Mouse (Mus musculus) embryonic facial prominence, embryonic 15.5 days (tissue): ENCODE measurements around the gene Stab2. TPM values are rescaled to one million over a fixed set of nuclear protein-coding genes. Genes with fewer than 3 reads are reported as not detected.

Source experiments
- ATAC-seq: fragments of 200-750 bp; cut with Nextera tagmentation; 2 replicates; pipeline ENCODE4 v1.8.0; 2017; ENCODE audit warnings: low read depth, moderate TSS enrichment; ENCODE audit not compliant: insufficient number of reproducible peaks, low FRiP score, low TSS enrichment
- H3K27ac ChIP-seq: fragments of 300-500 bp; sonication (generic); replicated peaks from 2 replicates; pipeline ENCODE4 v1.5.1; 2015; ENCODE audit warnings: mild to moderate bottlenecking, inconsistent platforms
- H3K27me3 ChIP-seq: fragments of 300-500 bp; sonication (generic); 2 replicates; pipeline ENCODE4 v1.6.1; 2015; ENCODE audit warnings: inconsistent platforms
- H3K36me3 ChIP-seq: fragments of 300-500 bp; sonication (generic); 2 replicates; pipeline ENCODE4 v1.6.1; 2015; ENCODE audit warnings: mild to moderate bottlenecking, inconsistent platforms
- H3K4me1 ChIP-seq: fragments of 300-500 bp; sonication (generic); 2 replicates; pipeline ENCODE4 v1.6.1; 2015; ENCODE audit warnings: inconsistent platforms
- H3K4me2 ChIP-seq: fragments of 300-500 bp; sonication (generic); replicated peaks from 2 replicates; pipeline ENCODE4 v1.6.1; 2015; ENCODE audit warnings: mild to moderate bottlenecking, inconsistent platforms
- H3K4me3 ChIP-seq: fragments of 300-500 bp; sonication (generic); replicated peaks from 2 replicates; pipeline ENCODE4 v1.5.1; 2015; ENCODE audit warnings: mild to moderate bottlenecking, inconsistent platforms
- H3K9ac ChIP-seq: fragments of 300-500 bp; sonication (generic); 2 replicates; pipeline ENCODE4 v1.6.1; 2015; ENCODE audit warnings: inconsistent platforms
- H3K9me3 ChIP-seq: fragments of 300-500 bp; sonication (generic); replicated peaks from 2 replicates; pipeline ENCODE4 v1.6.1; 2016; ENCODE audit warnings: inconsistent platforms
- WGBS: fragments of 180-500 bp; shearing (Covaris S2); methylation state at CpG from one replicate; pipeline ENCODE4 v1.1.7; 2015; 5-methylcytosine and 5-hydroxymethylcytosine counted together
- polyA plus RNA-seq: library from polyadenylated mRNA; unstranded; fragments of >200 nt; fragmentation: Nextera tagmentation; extraction: Ambion mirVana; gene quantifications from 2 replicates; pipeline ENCODE4 v1.2.1, GENCODE M21; 2015

Gene Stab2
- polyA plus RNA-seq, 1 experiment from 2014 or later = 0.23 TPM

GRCm38 (mm10) chr10:86794196-86794595 is 213.6 kb downstream of the Stab2 start:
- Histone ChIP-seq H3K9ac (no peak overlapping the region), H3K9me3 (no peaks in the 10 kb centered on the region), H3K4me2 (no peak overlapping the region), H3K27me3 (no peaks in the 10 kb centered on the region), H3K4me1 (no peaks in the 10 kb centered on the region; the same call in 1 of the 2 replicates), H3K4me3 (no peak overlapping the region), H3K27ac (no peak overlapping the region), H3K36me3 (no peaks in the 10 kb centered on the region)
- WGBS = 87% methylated on average over 4 of the region's 4 CpGs
- no peak for ATAC-seq

GRCm38 (mm10) chr10:86793509-86793951 is 214.3 kb downstream of the Stab2 start:
- H3K9me3 ChIP-seq = no peaks in the 10 kb centered on the region
- no peak overlapping the region for H3K27ac ChIP-seq
- no peak overlapping the region for H3K9ac ChIP-seq
- H3K4me3 ChIP-seq = no peak overlapping the region
- no peaks in the 10 kb centered on the region for H3K27me3 ChIP-seq
- 74% methylated on average over 2 of the region's 2 CpGs for WGBS
- no peak overlapping the region for H3K4me2 ChIP-seq
- H3K36me3 ChIP-seq = no peaks in the 10 kb centered on the region
- ATAC-seq = no peak
- H3K4me1 ChIP-seq = no peaks in the 10 kb centered on the region; the same call in 1 of the 2 replicates

DNA sequence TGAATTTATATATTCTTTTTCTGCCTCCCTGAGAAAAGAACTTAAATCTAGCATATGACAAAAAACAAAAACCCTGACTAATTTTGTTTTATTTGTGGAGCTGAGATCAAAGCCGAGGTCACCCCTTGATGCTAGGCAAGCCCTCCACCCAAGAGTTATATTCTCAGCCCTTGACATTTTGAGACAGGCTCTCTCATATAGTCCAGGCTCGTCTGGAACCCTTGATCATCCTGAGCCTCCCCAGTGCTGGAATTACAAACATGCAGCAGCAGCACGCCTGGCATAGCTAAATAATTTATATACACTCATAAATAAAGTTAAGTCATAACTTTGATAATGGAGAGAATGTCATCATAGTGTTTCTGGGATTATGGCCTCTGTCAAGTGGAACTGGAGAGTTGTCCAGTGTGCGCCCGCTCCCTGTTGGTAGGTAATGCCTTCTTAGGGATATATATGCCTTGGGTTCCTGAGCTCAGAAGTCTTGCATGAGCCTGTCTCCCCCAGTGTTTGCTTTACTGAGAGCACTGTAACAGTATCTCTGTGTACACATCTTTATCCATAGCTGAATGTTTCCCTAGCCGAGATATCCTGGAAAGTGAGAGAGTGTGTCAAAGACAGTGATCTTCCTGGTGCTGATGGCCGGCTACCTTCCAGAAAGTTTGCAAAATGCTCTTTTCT is 216.2 kb downstream of the Stab2 start:
- Histone ChIP-seq H3K4me2 (no peak overlapping the region), H3K27me3 (no peaks in the 10 kb centered on the region), H3K36me3 (no peaks in the 10 kb centered on the region), H3K4me3 (no peak overlapping the region), H3K9ac (no peak overlapping the region), H3K4me1 (peaks cover 7% of the 10 kb centered on the region; the same call in 1 of the 2 replicates), H3K27ac (no peak overlapping the region), H3K9me3 (no peaks in the 10 kb centered on the region)
- 60% methylated on average over 7 of the region's 7 CpGs for WGBS
- ATAC-seq = no peak

Other genes starting within 250 kb of the Stab2 start
- not detected in 2 replicates for gene Gm49358, start 244.1 kb downstream of the Stab2 start, polyA plus RNA-seq
- 1.5 and 1.6 TPM in 2 replicates for gene Nt5dc3, start 229.0 kb downstream of the Stab2 start, polyA plus RNA-seq
- gene 1700113H08Rik, start 50.0 kb upstream of the Stab2 start, polyA plus RNA-seq = not detected in 2 replicates